Mouse (Mus musculus) stomach, embryonic 16.5 days (tissue): ENCODE measurements around the gene Fstl4. TPM values are rescaled to one million over a fixed set of nuclear protein-coding genes. Genes with fewer than 3 reads are reported as not detected.

Experiments used
- ATAC-seq: fragments of 200-750 bp; cut with Nextera tagmentation; 2 replicates; pipeline ENCODE4 v1.8.0; 2017; ENCODE audit warnings: moderate number of reproducible peaks, moderate TSS enrichment; ENCODE audit not compliant: insufficient read depth, low FRiP score
- H3K27ac ChIP-seq: fragments of 300-500 bp; sonication (generic); 2 replicates; pipeline ENCODE4 v1.5.1; 2014; ENCODE audit warnings: low read length
- H3K27me3 ChIP-seq: fragments of 300-500 bp; sonication (generic); 2 replicates; pipeline ENCODE4 v1.6.1; 2014; ENCODE audit warnings: low read length, control low read depth, mixed read lengths; ENCODE audit not compliant: control insufficient read depth, insufficient read depth
- H3K36me3 ChIP-seq: fragments of 300-500 bp; sonication (generic); 2 replicates; pipeline ENCODE4 v1.6.1; 2014; ENCODE audit warnings: low read length; ENCODE audit not compliant: control insufficient read depth, insufficient read depth
- H3K4me1 ChIP-seq: fragments of 300-500 bp; sonication (generic); 2 replicates; pipeline ENCODE4 v1.6.1; 2014; ENCODE audit warnings: low read length, control low read depth, mixed read lengths; ENCODE audit not compliant: control insufficient read depth, insufficient read depth
- H3K4me2 ChIP-seq: fragments of 300-500 bp; sonication (generic); 2 replicates; pipeline ENCODE4 v1.6.1; 2014; ENCODE audit warnings: low read depth, low read length, mixed read lengths
- H3K4me3 ChIP-seq: fragments of 300-500 bp; sonication (generic); replicated peaks from 2 replicates; pipeline ENCODE4 v1.5.1; 2014; ENCODE audit warnings: mild to moderate bottlenecking, low read length
- H3K9ac ChIP-seq: fragments of 300-500 bp; sonication (generic); 2 replicates; pipeline ENCODE4 v1.6.1; 2014; ENCODE audit warnings: low read length
- H3K9me3 ChIP-seq: fragments of 300-500 bp; sonication (generic); replicated peaks from 2 replicates; pipeline ENCODE4 v1.6.1; 2016; ENCODE audit warnings: low read length, control low read depth; ENCODE audit not compliant: control insufficient read depth
- WGBS: fragments of 180-500 bp; shearing (Covaris S2); extraction: QIAGEN DNeasy Blood & Tissue Kit; methylation state at CpG from one replicate; pipeline ENCODE4 v1.1.7; 2014; 5-methylcytosine and 5-hydroxymethylcytosine counted together
- polyA plus RNA-seq: library from polyadenylated mRNA; unstranded; fragments of >200 nt; fragmentation: Nextera tagmentation; extraction: Ambion mirVana; gene quantifications from 2 replicates; pipeline ENCODE4 v1.2.1, GENCODE M21; 2015

The Fstl4 gene
- polyA plus RNA-seq, 1 experiment from 2014 or later: 2.1 TPM

DNA sequence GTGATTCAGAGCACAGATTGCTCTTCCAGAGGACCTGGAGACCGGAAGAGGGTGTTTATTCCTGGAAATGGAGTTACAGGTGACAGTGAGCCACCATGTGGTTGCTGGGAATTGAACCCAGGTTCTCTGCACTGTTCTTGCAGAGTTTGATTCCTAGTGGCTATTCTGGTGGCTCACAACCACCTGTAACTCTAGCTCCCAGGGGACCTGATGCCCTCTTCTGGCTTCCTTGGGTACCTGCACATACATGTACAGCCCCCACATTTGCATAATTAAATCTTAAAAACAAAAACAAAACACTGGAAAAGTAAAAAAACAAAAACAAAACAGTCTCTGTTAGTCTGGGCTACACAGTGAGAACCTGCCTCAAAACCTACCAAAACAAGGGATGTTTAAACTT is 2.6 kb upstream of the Fstl4 start:
- Histone ChIP-seq H3K27ac (no peak overlapping the region), H3K36me3 (no peaks in the 10 kb centered on the region), H3K27me3 (peaks cover 42% of the 10 kb centered on the region), H3K4me3 (no peak overlapping the region), H3K4me2 (no peak overlapping the region), H3K9me3 (no peaks in the 10 kb centered on the region), H3K9ac (no peak overlapping the region), H3K4me1 (0 out of 2 replicates have a peak, but pooled peaks cover 9% of the 10 kb centered on the region)
- WGBS: 20% methylated on average over 1 of the region's 1 CpGs
- no peak for ATAC-seq

DNA sequence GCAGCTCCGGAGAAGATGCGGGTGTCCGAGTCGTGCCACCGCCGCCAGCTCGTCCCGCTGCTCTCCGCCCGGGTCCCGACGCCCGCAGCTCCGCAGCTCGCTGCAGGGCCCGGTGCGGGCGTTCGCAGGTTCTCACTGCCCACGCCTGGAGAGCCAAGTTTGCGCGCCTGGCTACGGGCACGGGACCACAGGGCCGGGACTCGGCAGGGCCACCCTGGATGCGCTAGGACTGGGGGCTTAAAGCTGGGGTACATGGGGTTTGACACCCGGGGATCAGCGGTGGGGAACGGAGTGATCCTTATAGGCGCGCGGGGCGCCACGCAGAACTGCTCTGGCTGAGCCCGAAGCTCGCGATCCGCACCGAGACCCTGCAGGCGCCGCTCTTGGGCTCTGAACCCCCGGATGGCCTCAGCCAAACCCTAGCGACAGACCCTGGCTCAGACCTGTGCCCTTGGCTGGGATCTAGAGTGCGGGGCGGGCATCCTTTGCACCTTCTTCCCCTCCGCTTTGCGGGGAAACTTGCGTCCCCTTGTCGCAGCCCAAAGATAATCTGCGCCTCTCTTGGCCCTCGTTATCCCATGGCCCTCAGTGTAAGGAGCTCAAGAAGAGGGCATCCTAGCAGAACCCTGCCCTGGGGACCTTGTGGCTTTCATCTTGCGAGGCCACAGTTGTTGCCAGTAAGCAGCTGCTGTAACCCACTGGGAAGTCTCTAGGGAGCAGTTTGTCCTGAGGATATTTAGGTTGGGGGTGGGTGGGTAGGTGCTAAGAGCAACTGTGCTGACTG is 652 bp downstream of the Fstl4 start:
- H3K27ac ChIP-seq: no peak overlapping the region
- H3K27me3 ChIP-seq: peaks cover 43% of the 10 kb centered on the region

DNA sequence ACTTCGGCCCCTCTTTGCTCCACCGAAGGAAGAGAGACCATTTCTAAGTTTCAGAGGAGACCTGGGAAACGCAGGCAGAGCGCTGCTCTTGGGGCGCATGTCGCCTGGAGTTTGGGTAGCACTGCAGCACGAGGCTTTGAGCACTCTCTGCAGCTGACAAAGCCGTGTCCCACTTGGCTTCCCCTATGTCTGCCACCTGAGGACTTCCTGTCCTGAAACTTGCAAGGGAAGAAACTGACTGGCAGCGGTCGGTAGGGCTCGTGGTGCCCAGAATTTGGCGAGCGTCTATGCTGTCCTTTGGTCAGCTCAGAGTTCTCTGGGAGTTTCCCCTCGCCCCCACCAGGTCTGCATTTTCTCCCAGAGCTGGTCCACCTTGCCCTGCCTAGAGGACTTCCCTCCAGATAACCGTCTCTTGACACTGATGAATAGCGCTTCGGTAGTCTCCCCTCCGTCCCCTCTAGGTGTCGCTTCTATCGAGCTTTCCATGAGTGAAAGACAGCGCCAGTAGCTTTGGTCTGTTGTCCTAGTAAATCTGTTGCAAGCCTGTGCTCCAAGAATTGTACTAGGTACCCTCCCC is 1.3 kb downstream of the Fstl4 start:
- H3K4me3 ChIP-seq: peak overlapping the region; percentile 57
- no peak overlapping the region for H3K27ac ChIP-seq
- WGBS: 3% methylated on average over 21 of the region's 21 CpGs
- ATAC-seq: no peak
- H3K9ac ChIP-seq: no peak overlapping the region
- H3K9me3 ChIP-seq: no peaks in the 10 kb centered on the region
- peak overlapping the region; percentile 98 for H3K4me2 ChIP-seq
- H3K27me3 ChIP-seq: peaks cover 43% of the 10 kb centered on the region
- 0 out of 2 replicates have a peak, but pooled peaks cover 9% of the 10 kb centered on the region for H3K4me1 ChIP-seq
- H3K36me3 ChIP-seq: no peaks in the 10 kb centered on the region

More for the DNA sequence above, 652 bp downstream of the Fstl4 start:
- H3K36me3 ChIP-seq: no peaks in the 10 kb centered on the region
- 0 out of 2 replicates have a peak, but pooled peaks cover 9% of the 10 kb centered on the region for H3K4me1 ChIP-seq
- peak overlapping the region; percentile 57 for H3K4me3 ChIP-seq
- H3K9me3 ChIP-seq: no peaks in the 10 kb centered on the region
- H3K9ac ChIP-seq: peak overlapping the region; percentile 67
- ATAC-seq: 0 out of 2 replicates have a peak, but pooled peaks have one; percentile 27
- peak overlapping the region; percentile 98 for H3K4me2 ChIP-seq
- WGBS: 1% methylated on average over 53 of the region's 53 CpGs

DNA sequence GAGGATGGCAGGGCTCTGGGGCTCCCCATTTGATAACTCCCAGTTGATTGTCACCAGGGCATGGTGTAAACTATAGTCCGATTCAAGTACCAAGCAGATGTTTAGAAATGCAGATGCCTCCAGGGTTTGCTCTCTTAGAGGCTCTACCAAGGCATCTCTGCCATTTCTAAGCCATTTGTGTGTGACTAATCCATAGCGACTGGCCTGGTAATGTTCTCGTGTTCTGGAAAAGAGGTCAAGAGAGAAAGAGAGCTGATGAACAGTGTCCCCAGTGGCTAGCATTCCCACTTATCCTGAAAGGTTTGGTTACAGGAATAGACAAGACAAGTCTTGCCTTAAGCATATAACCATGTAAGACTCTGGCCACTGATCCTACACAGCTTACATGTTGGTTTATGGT is 3.5 kb downstream of the Fstl4 start:
- H3K36me3 ChIP-seq: no peaks in the 10 kb centered on the region
- no peak for ATAC-seq
- H3K27me3 ChIP-seq: peaks cover 39% of the 10 kb centered on the region
- H3K9me3 ChIP-seq: no peaks in the 10 kb centered on the region
- no peak overlapping the region for H3K27ac ChIP-seq
- H3K4me1 ChIP-seq: 0 out of 2 replicates have a peak, but pooled peaks cover 9% of the 10 kb centered on the region
- no peak overlapping the region for H3K4me2 ChIP-seq
- no peak overlapping the region for H3K9ac ChIP-seq
- no peak overlapping the region for H3K4me3 ChIP-seq
- WGBS: 68% methylated on average over 3 of the region's 3 CpGs

DNA sequence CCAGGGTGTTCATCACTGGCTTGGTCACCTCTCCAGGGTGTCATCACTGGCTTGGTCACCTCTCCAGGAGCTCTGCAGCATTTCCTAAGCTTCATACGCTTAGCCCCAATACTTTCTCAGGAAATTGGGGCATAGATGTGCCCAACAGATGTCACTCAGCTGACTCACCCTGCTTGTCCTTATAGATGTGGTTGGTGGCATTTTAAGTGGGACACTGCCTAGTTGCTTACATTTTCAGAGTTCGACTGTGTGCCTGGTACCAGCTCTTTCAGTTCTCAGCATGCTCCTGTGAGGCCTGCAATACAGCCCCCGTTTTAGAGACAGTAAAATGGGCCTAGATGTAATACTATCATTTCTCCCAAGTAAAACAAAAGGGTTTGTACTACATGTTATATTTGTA is 8.6 kb downstream of the Fstl4 start:
- Histone ChIP-seq H3K9ac (no peak overlapping the region), H3K4me1 (no peaks in the 10 kb centered on the region), H3K4me3 (no peak overlapping the region), H3K27ac (no peak overlapping the region), H3K27me3 (no peaks in the 10 kb centered on the region; the same call in 1 of the 2 replicates), H3K4me2 (no peak overlapping the region), H3K9me3 (no peaks in the 10 kb centered on the region), H3K36me3 (no peaks in the 10 kb centered on the region)
- WGBS: 74% methylated on average over 3 of the region's 3 CpGs
- no peak for ATAC-seq

DNA sequence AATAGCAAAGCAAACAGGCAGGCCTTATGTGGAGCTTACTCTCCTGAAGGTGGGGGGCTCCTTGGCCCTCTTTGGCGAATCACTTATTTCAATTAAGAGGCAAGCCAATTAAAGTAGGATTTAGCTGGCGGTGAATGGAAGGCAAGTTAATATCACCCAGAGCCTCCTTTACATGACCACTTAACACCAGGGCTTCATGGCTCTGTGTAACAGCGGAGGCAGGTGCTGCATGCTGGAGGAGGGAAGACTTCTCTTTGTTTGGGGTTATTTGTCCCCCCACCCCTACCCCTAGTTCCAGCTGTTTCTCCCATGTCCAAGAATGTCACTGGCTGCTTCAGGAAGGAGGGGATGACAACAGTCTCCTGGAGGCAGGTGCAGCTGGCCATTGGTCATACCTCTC is 10.9 kb downstream of the Fstl4 start:
- Histone ChIP-seq H3K4me1 (no peaks in the 10 kb centered on the region), H3K36me3 (no peaks in the 10 kb centered on the region), H3K27me3 (no peaks in the 10 kb centered on the region), H3K9ac (no peak overlapping the region), H3K9me3 (no peaks in the 10 kb centered on the region), H3K27ac (no peak overlapping the region), H3K4me3 (no peak overlapping the region), H3K4me2 (no peak overlapping the region)
- ATAC-seq: no peak
- 71% methylated on average over 3 of the region's 3 CpGs for WGBS

DNA sequence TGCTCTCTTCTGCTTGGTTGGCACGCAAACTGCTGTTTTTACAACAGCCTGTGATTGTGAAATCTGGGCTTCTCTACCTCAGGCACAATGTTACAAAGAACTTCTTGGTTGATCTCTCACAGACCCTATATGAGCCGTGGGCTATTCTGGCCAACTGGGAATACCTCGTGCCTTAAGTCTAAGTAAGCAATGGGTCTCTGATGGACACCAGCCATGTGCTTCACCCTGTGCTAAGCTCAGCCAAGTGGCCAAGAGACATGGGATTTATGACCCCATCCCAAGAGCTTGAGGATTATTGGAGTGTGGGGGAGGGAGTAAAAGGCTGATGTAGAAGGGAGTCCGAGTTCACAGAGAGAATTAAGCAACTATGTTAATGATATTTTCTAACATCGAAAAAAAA is 18.0 kb downstream of the Fstl4 start:
- ATAC-seq: no peak
- Histone ChIP-seq H3K9me3 (no peaks in the 10 kb centered on the region), H3K4me2 (no peak overlapping the region), H3K36me3 (no peaks in the 10 kb centered on the region), H3K27me3 (no peaks in the 10 kb centered on the region), H3K4me3 (no peak overlapping the region), H3K27ac (no peak overlapping the region), H3K4me1 (no peaks in the 10 kb centered on the region), H3K9ac (no peak overlapping the region)
- 81% methylated on average over 5 of the region's 5 CpGs for WGBS

DNA sequence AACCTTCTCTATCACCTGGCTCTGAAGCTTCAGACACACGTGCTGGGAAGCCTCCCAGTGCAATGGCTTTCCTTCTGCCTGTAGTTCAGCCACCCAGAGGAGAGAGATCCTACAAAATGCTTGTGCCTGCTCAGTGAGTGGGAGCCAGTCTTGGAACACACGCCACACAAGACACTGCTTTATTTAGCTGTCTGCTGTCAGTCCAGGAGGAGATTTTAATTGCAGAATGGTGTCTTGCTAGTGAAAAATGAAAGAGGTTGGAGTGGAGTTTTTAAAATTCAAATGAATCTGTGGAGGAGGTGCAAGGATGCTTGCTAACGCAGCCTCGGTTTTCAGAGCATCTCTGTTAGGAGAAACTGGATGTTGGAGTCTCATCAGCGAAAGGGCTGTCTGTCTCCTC is 29.9 kb downstream of the Fstl4 start:
- ATAC-seq: no peak
- 68% methylated on average over 5 of the region's 5 CpGs for WGBS
- no peaks in the 10 kb centered on the region for H3K36me3 ChIP-seq

DNA sequence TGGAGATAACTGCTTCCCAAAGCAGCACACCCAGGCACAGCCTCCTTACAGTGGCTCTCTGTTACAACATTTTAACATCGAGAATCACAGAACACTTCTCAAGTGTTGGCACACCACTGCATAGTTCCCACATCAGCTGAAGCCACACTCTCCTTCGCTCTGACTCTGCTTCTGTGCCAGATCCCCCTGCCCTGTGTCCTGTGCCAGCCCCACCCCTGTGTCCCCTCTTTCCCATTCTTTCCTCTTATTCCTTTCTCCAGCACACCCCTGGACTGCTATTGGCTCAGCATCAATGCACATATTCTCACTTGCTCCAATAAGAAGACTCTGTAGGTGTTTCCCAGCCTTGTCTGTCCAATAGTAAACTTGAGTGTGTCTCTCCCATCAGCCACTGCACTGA is 45.1 kb downstream of the Fstl4 start:
- no peak overlapping the region for H3K9ac ChIP-seq
- H3K36me3 ChIP-seq: no peaks in the 10 kb centered on the region
- H3K4me1 ChIP-seq: no peaks in the 10 kb centered on the region
- H3K27me3 ChIP-seq: no peaks in the 10 kb centered on the region
- no peaks in the 10 kb centered on the region for H3K9me3 ChIP-seq
- ATAC-seq: no peak
- no peak overlapping the region for H3K4me3 ChIP-seq
- 93% methylated on average over 2 of the region's 2 CpGs for WGBS
- no peak overlapping the region for H3K27ac ChIP-seq
- H3K4me2 ChIP-seq: no peak overlapping the region

More for the DNA sequence above, 29.9 kb downstream of the Fstl4 start:
- Histone ChIP-seq H3K9ac (no peak overlapping the region), H3K4me2 (no peak overlapping the region), H3K4me3 (no peak overlapping the region), H3K27ac (no peak overlapping the region), H3K9me3 (no peaks in the 10 kb centered on the region), H3K27me3 (no peaks in the 10 kb centered on the region), H3K4me1 (no peaks in the 10 kb centered on the region)
